ENCODE assay signal across 22 mouse cellular contexts in the genomic region with DNA sequence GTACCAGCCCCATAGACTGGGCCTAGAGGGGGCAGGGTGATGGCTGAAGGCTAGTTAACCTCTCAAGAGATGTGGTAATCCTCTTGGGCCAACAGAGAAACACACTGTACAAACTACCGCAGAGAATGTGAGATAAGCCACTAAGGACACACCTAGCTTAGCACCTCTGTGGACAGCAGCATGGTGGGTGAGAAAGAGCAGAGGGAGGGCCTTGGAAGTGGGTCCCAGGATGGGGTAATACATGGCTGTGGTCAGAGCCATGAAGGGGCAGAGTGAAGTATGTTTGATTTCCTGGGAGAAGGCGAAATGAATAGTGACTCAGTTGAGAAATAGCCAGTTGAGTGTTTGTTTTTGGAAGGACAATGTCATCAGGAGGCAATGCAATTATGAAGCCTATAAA. TPM values are rescaled to one million over a fixed set of nuclear protein-coding genes. Genes with fewer than 3 reads are reported as not detected.
DNase-seq lines count a peak whose midpoint lies in the region; ATAC-seq and TF ChIP-seq lines count a peak whose summit lies in the region.
"Had no signal": no experiment of that assay in that cellular context is flagged by ENCODE, and none has a peak within 500 bp of the region (broad histone marks: within the 10 kb centered on the region; RNA-seq: fewer than 3 reads in every experiment).

No protein-coding gene starts in this region.

- H3K4me2 ChIP-seq in forebrain, embryonic 14.5 days (ENCODE audit: low read length) = no peak overlapping the region
- H3K4me2 ChIP-seq: embryonic facial prominence, embryonic 15.5 days; liver, embryonic 13.5 days; neural tube, embryonic 12.5 days had no signal

- H3K27ac ChIP-seq in embryonic fibroblast, embryonic 13.5 days (ENCODE audit: insufficient read depth, low read length) = peak overlapping the region; percentile 44; the same call in 1 of the 2 replicates
- no peak overlapping the region for H3K27ac ChIP-seq in forebrain, embryonic 14.5 days (ENCODE audit: low read depth, low read length)
- H3K27ac ChIP-seq: embryonic facial prominence, embryonic 15.5 days; kidney, postnatal 0 days; liver, embryonic 13.5 days; midbrain, embryonic 10.5 days; neural tube, embryonic 12.5 days had no signal

- peak; percentile 70 for DNase-seq in 3T3-L1 (ENCODE audit: low read depth, low spot score)
- peak; percentile 69 for DNase-seq in lung, adult 2 months
- DNase-seq in lung, postnatal 25 days (ENCODE audit: low spot score) = peak; percentile 89
- no peak for DNase-seq in embryo, embryonic 10.5 days (ENCODE audit: low spot score)
- DNase-seq in forebrain, embryonic 14.5 days (ENCODE audit: low spot score) = no peak
- no peak for DNase-seq in adrenal gland, postnatal 4 days (ENCODE audit: low spot score in 2 of 2)
- DNase-seq: adrenal gland, postnatal 14 days; cerebellum, adult 11 months; cerebellum, postnatal 10 days; gastrocnemius, postnatal 25 days; heart, postnatal 10 days; kidney, adult 18-20 months; layer of hippocampus, postnatal 36 days; liver, embryonic 13.5 days; right cerebral cortex, adult 18-20 months had no signal

- no peak overlapping the region for H3K9ac ChIP-seq in forebrain, embryonic 14.5 days (ENCODE audit: low read length)
- H3K9ac ChIP-seq: embryonic facial prominence, embryonic 15.5 days; liver, embryonic 13.5 days; neural tube, embryonic 12.5 days had no signal

- H3K4me1 ChIP-seq in embryonic fibroblast, embryonic 13.5 days (ENCODE audit: control insufficient read depth, insufficient read depth, low read length) = no peaks in the 10 kb centered on the region; the same call in none of the 2 replicates
- no peaks in the 10 kb centered on the region; the same call in 1 of the 2 replicates for H3K4me1 ChIP-seq in lung, adult 2 months (ENCODE audit: control insufficient read depth, insufficient read depth, low read length)
- H3K4me1 ChIP-seq in forebrain, embryonic 14.5 days (ENCODE audit: control insufficient read depth, insufficient read depth, low read length) = no peaks in the 10 kb centered on the region
- H3K4me1 ChIP-seq: neural tube, embryonic 12.5 days had no signal

- TF ChIP-seq POLR2A in embryonic fibroblast, embryonic 13.5 days (IDR thresholded peaks at IDR 0.05; ENCODE audit: low read depth, low read length) = no peak
- no peak for TF ChIP-seq POLR2A in lung, adult 2 months (IDR thresholded peaks at IDR 0.05; ENCODE audit: borderline replicate concordance, extremely low read depth, low read depth, low read length)

- WGBS in lung, adult 2 months = 55% methylated on average over 2 of the region's 2 CpGs
- 86% methylated on average over 2 of the region's 2 CpGs for WGBS in forebrain, embryonic 14.5 days

- no peak for ATAC-seq in forebrain, embryonic 14.5 days
- ATAC-seq in erythroblast, adult 5-6 weeks (replicated peaks; ENCODE audit: low FRiP score, poor library complexity, severe bottlenecking) = no peak
- ATAC-seq: activated CD4-positive, CD25-positive, alpha-beta regulatory T cell, adult 4 months had no signal

- H3K4me3 ChIP-seq in embryonic fibroblast, embryonic 13.5 days (ENCODE audit: insufficient read depth, low read length) = no peak overlapping the region
- no peak overlapping the region for H3K4me3 ChIP-seq in lung, adult 2 months (replicated peaks; ENCODE audit: extremely low read depth, low read depth, low read length)
- H3K4me3 ChIP-seq in forebrain, embryonic 14.5 days (ENCODE audit: low read depth, low read length) = no peak overlapping the region
- H3K4me3 ChIP-seq: embryonic facial prominence, embryonic 15.5 days; liver, embryonic 13.5 days; midbrain, embryonic 10.5 days; neural tube, embryonic 12.5 days had no signal

- TF ChIP-seq CTCF in embryonic fibroblast, embryonic 13.5 days (IDR thresholded peaks at IDR 0.05; ENCODE audit: borderline replicate concordance, insufficient read depth, low read length) = no peak
- no peak for TF ChIP-seq CTCF in lung, adult 2 months (IDR thresholded peaks at IDR 0.05; ENCODE audit: insufficient read depth, low read length)

- no peaks in the 10 kb centered on the region for H3K27me3 ChIP-seq in forebrain, embryonic 14.5 days (replicated peaks; ENCODE audit: control insufficient read depth, insufficient read depth, low read length)
- H3K27me3 ChIP-seq: embryonic facial prominence, embryonic 15.5 days; liver, embryonic 13.5 days; neural tube, embryonic 12.5 days had no signal

- H3K9me3 ChIP-seq in forebrain, embryonic 14.5 days (replicated peaks; ENCODE audit: control insufficient read depth, low read length) = no peaks in the 10 kb centered on the region
- H3K9me3 ChIP-seq: embryonic facial prominence, embryonic 15.5 days; liver, embryonic 13.5 days; midbrain, embryonic 10.5 days; neural tube, embryonic 12.5 days had no signal

- no peaks in the 10 kb centered on the region for H3K36me3 ChIP-seq in forebrain, embryonic 14.5 days (ENCODE audit: control insufficient read depth, insufficient read depth, low read length)
- H3K36me3 ChIP-seq: embryonic facial prominence, embryonic 15.5 days; liver, embryonic 13.5 days; midbrain, embryonic 10.5 days; neural tube, embryonic 12.5 days had no signal

RNA-seq across cellular contexts. Expression of gene Sdc1, which starts 38.0 kb away (rescaled TPM):
- 136 and 140 TPM in 2 replicates for polyA plus RNA-seq in embryonic fibroblast, embryonic 13.5 days (2011; ENCODE audit: insufficient read length, low read depth, missing spikeins)
- polyA plus RNA-seq in lung, adult 2 months (2012; rRNA removed) = 200 and 209 TPM in 2 replicates
- 21.3 and 24.8 TPM in 2 replicates for polyA plus RNA-seq in forebrain, embryonic 14.5 days (2014; fragmentation: Nextera tagmentation; extraction: Ambion mirVana)
- 10 to 100 TPM; 34.6 to 52.4 TPM for total RNA-seq in adrenal gland, postnatal 4 days (2021)
- total RNA-seq in erythroblast, adult 5-6 weeks (2015; ENCODE audit: low replicate concordance) = 1.2 TPM in 1 of 2 replicates, not detected in the other
- 0.98 TPM in 1 of 2 replicates, not detected in the other for total RNA-seq in erythroblast, adult 5-6 weeks (2017; ENCODE audit: low replicate concordance)

Comparison
In these comparisons a context has a peak if more than half of its experiments do, and no peak if none do; other contexts are left out.
1. DNase-seq: peak in 3T3-L1 (single experiment), lung, adult 2 months (single experiment) and lung, postnatal 25 days (single experiment); none in embryo, embryonic 10.5 days (single experiment), forebrain, embryonic 14.5 days (single experiment) and adrenal gland, postnatal 4 days (0 of 2).